Mouse (Mus musculus) midbrain, postnatal 0 days (tissue): ENCODE data around the gene Itm2c. TPM values are rescaled to one million over a fixed set of nuclear protein-coding genes. Genes with fewer than 3 reads are reported as not detected.
A peak's percentile ranks its signal among the peaks of the same experiment; 100 is the strongest.

Source experiments
- ATAC-seq: fragments of 200-750 bp; cut with Nextera tagmentation; 2 replicates; pipeline ENCODE4 v1.8.0; 2017; ENCODE audit warnings: moderate number of reproducible peaks, mild to moderate bottlenecking, moderate TSS enrichment, moderate library complexity; ENCODE audit not compliant: low FRiP score
- DNase-seq: peaks from one replicate; pipeline ENCODE4 v3.0.0-alpha.2; 2015; ENCODE audit warnings: low spot score
- H3K27ac ChIP-seq: fragments of 300-500 bp; sonication (generic); 2 replicates; pipeline ENCODE4 v1.5.1; 2014; ENCODE audit warnings: low read depth, mild to moderate bottlenecking, low read length, mixed read lengths
- H3K27me3 ChIP-seq: fragments of 300-500 bp; sonication (generic); 2 replicates; pipeline ENCODE4 v1.6.1; 2014; ENCODE audit warnings: low read length, control low read depth, mixed read lengths; ENCODE audit not compliant: insufficient read depth
- H3K36me3 ChIP-seq: fragments of 300-500 bp; sonication (generic); 2 replicates; pipeline ENCODE4 v1.6.1; 2014; ENCODE audit warnings: low read length, control low read depth, mixed read lengths; ENCODE audit not compliant: insufficient read depth
- H3K4me1 ChIP-seq: fragments of 300-500 bp; sonication (generic); 2 replicates; pipeline ENCODE4 v1.6.1; 2014; ENCODE audit warnings: mild to moderate bottlenecking, control low read depth, antibody characterized with exemption, low read length, mixed read lengths; ENCODE audit not compliant: insufficient read depth
- H3K4me2 ChIP-seq: fragments of 300-500 bp; sonication (generic); 2 replicates; pipeline ENCODE4 v1.6.1; 2014; ENCODE audit warnings: low read depth, mild to moderate bottlenecking, low read length, mixed read lengths; ENCODE audit not compliant: poor library complexity, severe bottlenecking
- H3K4me3 ChIP-seq: fragments of 300-500 bp; sonication (generic); 2 replicates; pipeline ENCODE4 v1.5.1; 2014; ENCODE audit warnings: low read depth, mild to moderate bottlenecking, low read length, moderate library complexity
- H3K9ac ChIP-seq: fragments of 300-500 bp; sonication (generic); replicated peaks from 2 replicates; pipeline ENCODE4 v1.6.1; 2014; ENCODE audit warnings: mild to moderate bottlenecking, low read length, moderate library complexity, mixed read lengths; ENCODE audit not compliant: poor library complexity, severe bottlenecking
- H3K9me3 ChIP-seq: fragments of 300-500 bp; sonication (generic); 2 replicates; pipeline ENCODE4 v1.6.1; 2016; ENCODE audit warnings: low read length, control low read depth
- CTCF ChIP-seq: IDR thresholded peaks from 2 replicates; pipeline ENCODE4 v1.5.1; 2016; ENCODE audit warnings: antibody characterized with exemption, mild to moderate bottlenecking
- WGBS: fragments of 180-500 bp; shearing (Covaris S2); extraction: QIAGEN DNeasy Blood & Tissue Kit; methylation state at CpG from one replicate; pipeline ENCODE4 v1.1.7; 2014; 5-methylcytosine and 5-hydroxymethylcytosine counted together
- polyA plus RNA-seq: library from polyadenylated mRNA; unstranded; fragments of >200 nt; fragmentation: Nextera tagmentation; extraction: Ambion mirVana; gene quantifications from 2 replicates; pipeline ENCODE4 v1.2.1, GENCODE M21; 2015
- total RNA-seq: library from RNA; depleted of rRNA; stranded (reverse); fragments of >200 nt; gene quantifications from 2 replicates; pipeline ENCODE4 v1.2.3, GENCODE M21; 2014

Itm2c gene
- total and polyA plus RNA-seq, 2 experiments from 2014 or later = 297 to 376 TPM

DNA sequence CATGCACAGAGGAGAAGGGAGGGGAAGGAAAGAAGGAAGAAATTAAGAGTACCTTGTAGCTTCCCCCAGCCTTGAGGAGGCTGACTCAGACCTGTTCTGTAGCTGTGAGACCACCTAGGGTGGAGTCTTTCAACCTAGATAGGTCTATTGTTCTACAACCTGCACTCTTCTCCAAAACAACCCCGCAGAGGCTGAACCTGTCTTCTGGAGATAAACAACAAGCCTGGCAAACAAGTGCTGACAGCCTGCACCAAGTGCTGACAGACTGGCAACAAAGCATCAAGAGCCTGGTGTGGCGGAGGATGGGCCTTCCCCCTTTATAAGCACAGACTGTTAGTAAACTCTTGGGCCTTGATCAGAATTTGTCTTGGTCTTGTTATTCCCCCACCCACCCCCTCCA is 23.5 kb upstream of the Itm2c start:
- WGBS = 74% methylated on average over 2 of the region's 2 CpGs
- Histone ChIP-seq H3K36me3 (no peaks in the 10 kb centered on the region), H3K27ac (no peak overlapping the region), H3K9me3 (no peaks in the 10 kb centered on the region), H3K4me3 (no peak overlapping the region), H3K4me2 (no peak overlapping the region), H3K27me3 (no peaks in the 10 kb centered on the region), H3K4me1 (no peaks in the 10 kb centered on the region), H3K9ac (no peak overlapping the region)
- DNase-seq (no peak), ATAC-seq (no peak)
- no peak for TF ChIP-seq CTCF

DNA sequence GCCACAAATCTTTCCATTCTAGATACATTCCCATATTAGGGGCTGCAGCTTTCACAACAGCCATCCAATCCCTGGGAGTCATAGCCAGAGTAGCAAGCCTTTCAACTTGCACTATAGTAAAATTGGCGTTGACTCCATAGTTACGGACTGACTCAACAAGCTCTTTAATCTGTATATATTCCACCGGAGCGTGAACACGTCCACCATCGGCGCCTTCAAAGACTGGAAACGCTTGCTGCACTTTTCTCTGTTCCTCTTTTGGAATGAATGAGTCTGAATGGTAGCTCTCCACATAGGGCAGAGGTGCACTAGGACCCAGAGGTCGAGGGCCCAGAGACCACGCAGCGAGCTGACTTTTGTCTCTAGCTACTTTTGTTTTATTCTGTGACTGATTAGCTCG is 12.1 kb upstream of the Itm2c start:
- Histone ChIP-seq H3K36me3 (no peaks in the 10 kb centered on the region), H3K9me3 (no peaks in the 10 kb centered on the region), H3K9ac (no peak overlapping the region), H3K27me3 (no peaks in the 10 kb centered on the region), H3K4me3 (no peak overlapping the region), H3K4me1 (no peaks in the 10 kb centered on the region), H3K27ac (no peak overlapping the region), H3K4me2 (no peak overlapping the region)
- TF ChIP-seq CTCF = no peak
- DNase-seq (no peak), ATAC-seq (no peak)
- WGBS = 90% methylated on average over 12 of the region's 12 CpGs

DNA sequence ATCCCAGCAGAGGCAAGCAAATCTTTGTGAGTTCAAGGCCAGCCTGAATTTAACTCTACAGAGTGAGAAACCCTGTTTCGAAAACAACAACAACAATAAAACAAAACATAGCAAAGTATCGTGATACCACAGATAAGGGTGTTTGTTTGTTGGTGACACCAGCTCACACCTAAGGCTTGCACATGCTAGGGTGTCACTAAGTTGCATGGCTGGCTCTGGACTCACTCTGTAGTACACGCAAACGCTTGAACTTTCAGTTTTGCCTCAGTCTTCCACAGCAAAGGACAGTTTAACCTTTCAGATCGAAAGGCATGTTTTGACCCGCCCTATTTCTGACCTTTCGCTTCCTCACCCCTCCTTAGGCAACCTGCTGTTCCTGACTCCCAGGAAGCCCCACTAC is 6.9 kb upstream of the Itm2c start:
- H3K36me3 ChIP-seq = no peaks in the 10 kb centered on the region
- WGBS = 89% methylated on average over 7 of the region's 7 CpGs
- H3K4me1 ChIP-seq = no peaks in the 10 kb centered on the region
- no peaks in the 10 kb centered on the region for H3K27me3 ChIP-seq
- H3K4me3 ChIP-seq = no peak overlapping the region
- no peak for TF ChIP-seq CTCF
- no peak for ATAC-seq
- DNase-seq = no peak
- H3K4me2 ChIP-seq = no peak overlapping the region
- H3K27ac ChIP-seq = no peak overlapping the region
- no peaks in the 10 kb centered on the region for H3K9me3 ChIP-seq
- H3K9ac ChIP-seq = no peak overlapping the region

DNA sequence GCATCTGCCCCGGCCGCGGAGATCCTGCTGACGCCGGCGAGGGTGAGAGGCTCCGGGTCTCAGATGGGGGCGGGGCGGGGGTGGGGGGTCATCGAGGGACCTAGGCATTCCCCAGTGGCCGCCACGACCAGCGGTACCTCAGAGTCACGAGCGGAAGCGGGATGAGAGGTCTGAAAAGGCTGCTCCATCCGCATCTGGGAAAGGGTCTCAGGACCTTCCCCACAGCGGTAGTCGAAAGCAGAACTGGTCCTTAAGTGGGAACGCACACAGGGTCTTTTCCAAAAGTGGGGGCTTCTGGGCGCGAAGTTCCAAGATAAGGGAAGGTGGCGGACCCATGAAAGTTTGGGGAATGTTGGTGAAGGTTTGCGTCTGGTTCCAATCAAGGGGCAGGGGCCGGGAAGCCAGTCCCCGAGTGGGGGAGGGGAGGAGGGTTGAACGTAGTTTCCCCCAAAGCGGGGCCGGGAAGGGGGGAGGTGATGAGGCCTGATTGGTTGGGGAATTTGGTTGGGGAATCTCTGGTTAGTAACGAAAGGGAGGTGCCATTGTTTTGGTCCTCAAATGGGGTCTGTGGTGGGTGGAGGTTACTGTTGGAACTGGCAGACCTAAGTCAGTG is 773 bp downstream of the Itm2c start:
- Histone ChIP-seq H3K4me1 (peaks cover 46% of the 10 kb centered on the region), H3K4me3 (peak overlapping the region; percentile 87)
- ATAC-seq = peak; percentile 39

DNA sequence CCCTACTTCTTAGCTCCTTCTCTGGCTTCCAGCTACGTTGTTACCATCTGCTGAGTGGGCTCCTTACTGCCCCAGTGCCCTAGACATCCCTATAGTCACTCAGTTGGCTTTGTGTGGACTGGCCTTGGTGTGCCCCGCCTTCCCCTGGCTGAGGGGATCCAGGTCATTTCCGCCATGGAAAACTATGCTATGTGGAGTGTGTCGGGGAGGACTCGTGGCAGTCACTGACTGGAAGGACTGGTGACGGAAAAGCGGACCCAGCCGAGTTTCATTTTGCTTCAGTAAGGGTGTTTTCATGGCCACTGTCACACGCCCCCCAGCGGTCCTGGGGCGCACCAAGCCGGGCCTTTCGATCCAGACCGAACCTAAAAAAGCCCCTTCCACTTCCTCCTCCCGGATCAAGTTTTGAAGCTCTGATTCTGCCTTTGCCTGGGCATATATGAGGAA is 1.3 kb downstream of the Itm2c start:
- 1% methylated on average over 15 of the region's 15 CpGs for WGBS
- Histone ChIP-seq H3K27me3 (no peaks in the 10 kb centered on the region), H3K4me3 (peak overlapping the region; percentile 87), H3K9ac (peak overlapping the region; percentile 85), H3K36me3 (no peaks in the 10 kb centered on the region), H3K9me3 (no peaks in the 10 kb centered on the region), H3K27ac (peak overlapping the region; percentile 93), H3K4me2 (peak overlapping the region; percentile 86), H3K4me1 (peaks cover 47% of the 10 kb centered on the region)
- ATAC-seq = peak; percentile 45
- peak; percentile 71 for DNase-seq
- TF ChIP-seq CTCF = peak; percentile 66

More for the DNA sequence above, 773 bp downstream of the Itm2c start:
- peak overlapping the region; percentile 86 for H3K4me2 ChIP-seq
- H3K27ac ChIP-seq = peak overlapping the region; percentile 93
- 1% methylated on average over 30 of the region's 30 CpGs for WGBS
- H3K36me3 ChIP-seq = no peaks in the 10 kb centered on the region
- H3K9ac ChIP-seq = peak overlapping the region; percentile 85
- no peaks in the 10 kb centered on the region for H3K9me3 ChIP-seq
- H3K27me3 ChIP-seq = no peaks in the 10 kb centered on the region
- peak; percentile 65 for DNase-seq
- TF ChIP-seq CTCF = no peak

DNA sequence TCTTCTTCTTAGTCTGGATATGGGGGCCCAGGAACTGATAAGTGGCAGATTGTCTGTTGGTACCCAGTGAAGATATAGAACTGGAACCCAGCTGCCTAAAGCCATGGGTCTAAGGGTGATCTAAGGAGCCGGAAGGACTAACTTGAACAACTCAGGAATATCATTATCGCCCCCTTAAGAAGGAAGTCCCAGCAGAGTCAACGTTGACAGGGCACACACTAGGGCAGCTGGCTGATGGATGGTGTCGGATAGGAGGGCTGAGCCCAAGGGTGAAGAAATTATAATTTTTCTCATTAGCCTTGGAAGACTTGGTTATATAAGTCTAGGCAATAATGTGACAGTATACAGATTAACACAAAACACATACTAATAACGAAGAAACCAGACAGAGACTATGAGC is 2.0 kb downstream of the Itm2c start:
- no peak for TF ChIP-seq CTCF
- Histone ChIP-seq H3K9ac (peak overlapping the region; percentile 85), H3K36me3 (no peaks in the 10 kb centered on the region), H3K4me1 (peaks cover 54% of the 10 kb centered on the region), H3K9me3 (no peaks in the 10 kb centered on the region), H3K27me3 (no peaks in the 10 kb centered on the region), H3K4me3 (peak overlapping the region; percentile 87), H3K4me2 (peak overlapping the region; percentile 86), H3K27ac (peak overlapping the region; percentile 79; the same call in 1 of the 2 replicates)
- no peak for DNase-seq
- 61% methylated on average over 5 of the region's 5 CpGs for WGBS
- no peak for ATAC-seq
